Mouse (Mus musculus) monocyte, adult 5-6 weeks (primary cell): Measurements from ENCODE around the gene Bcl2a1b. TPM values are rescaled to one million over a fixed set of nuclear protein-coding genes. Genes with fewer than 3 reads are reported as not detected.
A peak's percentile ranks its signal among the peaks of the same experiment; 100 is the strongest.
"Not testable (repeated sequence)": the region's sequence is repeated elsewhere in the genome, so short reads cannot be mapped to it uniquely, and the experiment has no call there.

Experiments used
- ATAC-seq: fragments of 153-309, 156-312 bp; replicated peaks from 2 replicates; pipeline ENCODE4 v1.8.0; 2017; ENCODE audit warnings: mild to moderate bottlenecking; ENCODE audit not compliant: low TSS enrichment, insufficient number of reproducible peaks, severe bottlenecking, poor library complexity, low FRiP score
- total RNA-seq: library from RNA; stranded (forward); fragments of 200-1000, 200-491, 200-594 nt; gene quantifications from 3 replicates; pipeline ENCODE4 v1.2.3, GENCODE M21; 2017

The Bcl2a1b gene
- 467 to 840 TPM (median 592 TPM) in 3 replicates for total RNA-seq

DNA sequence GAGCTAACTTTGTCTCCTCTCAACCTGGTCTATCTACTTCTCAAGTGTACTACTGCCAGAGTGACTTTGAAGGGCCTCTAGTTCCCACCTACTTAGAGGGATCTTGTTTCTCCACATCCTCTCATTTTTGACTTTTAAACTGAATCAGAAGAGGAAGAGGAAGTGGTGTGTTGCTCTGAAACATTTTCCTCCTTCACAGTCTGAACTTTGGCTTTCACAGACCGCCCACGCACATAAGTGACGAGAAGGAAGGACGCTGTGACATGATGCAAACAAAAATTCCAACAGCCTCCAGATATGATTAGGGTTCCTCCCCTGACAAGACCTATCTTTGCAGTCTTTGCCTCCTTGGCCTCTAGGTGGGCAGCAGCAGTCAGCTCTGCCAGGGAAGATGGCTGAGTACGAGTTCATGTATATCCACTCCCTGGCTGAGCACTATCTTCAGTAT is at the start of gene Bcl2a1b, which contains the start of gene Gm29094:
Gene Bcl2a1b, plus strand, starts transcription at position 241 of the 448 bp plus-strand sequence.
Gene Gm29094, plus strand, starts transcription at position 411 of the 448 bp plus-strand sequence.
- ATAC-seq: peak; percentile 83

DNA sequence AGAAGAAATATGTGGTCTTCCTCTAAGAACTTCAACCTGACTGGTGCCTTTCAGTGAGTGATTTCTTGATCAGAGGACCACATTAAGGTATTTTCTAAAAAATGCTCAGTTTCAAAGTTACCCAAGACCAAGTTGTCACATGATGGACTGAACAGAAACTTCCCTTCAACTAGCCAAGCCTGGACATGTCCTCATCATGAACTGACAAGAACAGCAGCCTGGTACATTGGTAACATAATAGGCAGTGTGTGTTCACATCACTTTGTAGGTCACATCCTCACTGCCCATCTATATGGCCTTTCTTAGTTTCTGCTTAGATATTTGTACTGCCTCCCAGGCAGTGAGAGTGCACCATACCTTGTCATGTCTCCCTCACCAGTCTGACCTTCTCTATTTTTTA is 26.5 kb upstream of the Bcl2a1b start:
- ATAC-seq: not testable (repeated sequence)

DNA sequence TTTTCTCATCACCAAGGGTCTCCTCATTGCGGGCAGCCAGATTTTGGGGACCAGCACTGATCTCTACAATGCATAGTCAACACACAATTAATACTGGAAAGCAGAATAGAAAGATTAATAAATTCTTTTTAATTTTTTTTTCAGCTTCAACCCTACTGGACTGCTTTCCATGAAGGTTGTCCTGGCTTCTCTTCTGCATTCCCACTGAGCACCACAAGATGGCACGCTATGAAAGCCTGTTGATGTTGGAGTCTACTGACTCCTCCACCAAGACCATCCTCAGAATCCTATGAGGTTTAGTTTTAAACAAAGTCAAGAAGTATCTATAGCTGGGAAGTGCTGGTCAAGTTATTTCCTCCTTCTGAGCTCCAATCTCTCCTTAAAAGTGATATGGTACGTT is 20.2 kb upstream of the Bcl2a1b start:
- ATAC-seq: 0 out of 2 replicates have a peak, but pooled peaks have one; percentile 67

DNA sequence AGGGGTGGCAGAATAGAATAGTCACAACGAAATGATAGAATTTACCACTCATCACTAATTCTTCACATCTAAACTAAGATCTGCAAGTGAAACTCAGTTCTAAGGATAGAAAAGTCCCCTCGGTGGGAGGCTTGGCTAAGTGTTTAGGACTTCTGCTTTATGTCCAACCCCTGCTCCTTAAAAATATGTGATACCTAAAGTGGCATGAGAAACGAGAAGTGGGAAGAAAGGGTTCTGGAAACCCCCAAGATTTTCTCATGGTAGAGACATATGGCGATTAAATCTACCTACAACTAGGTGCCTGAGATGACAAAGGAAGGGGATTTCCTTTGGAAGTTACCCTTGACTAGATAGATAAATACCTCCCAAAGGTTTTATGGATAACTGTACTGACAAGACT is 19.5 kb upstream of the Bcl2a1b start:
- peak; percentile 51; the same call in 1 of the 2 replicates for ATAC-seq

DNA sequence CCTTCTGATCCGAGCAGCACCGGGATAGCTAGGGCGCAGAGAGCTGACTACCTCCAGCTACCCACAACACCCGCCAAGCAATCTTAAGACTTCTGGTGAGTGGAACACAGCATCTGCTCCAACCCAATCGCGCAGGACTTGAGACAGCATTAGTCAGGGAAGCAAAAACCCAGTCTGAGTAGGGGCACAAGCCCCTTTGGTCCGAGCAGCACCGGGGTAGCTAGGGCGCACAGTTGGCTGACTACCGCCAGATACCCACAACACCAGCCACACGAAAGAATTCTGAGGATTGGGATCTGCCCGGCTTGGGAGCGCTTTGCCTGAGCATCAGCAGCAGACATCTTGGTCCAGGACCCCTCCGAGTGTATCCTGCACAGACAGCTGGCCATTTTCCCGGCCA is 12.0 kb upstream of the Bcl2a1b start:
- ATAC-seq: not testable (repeated sequence)

DNA sequence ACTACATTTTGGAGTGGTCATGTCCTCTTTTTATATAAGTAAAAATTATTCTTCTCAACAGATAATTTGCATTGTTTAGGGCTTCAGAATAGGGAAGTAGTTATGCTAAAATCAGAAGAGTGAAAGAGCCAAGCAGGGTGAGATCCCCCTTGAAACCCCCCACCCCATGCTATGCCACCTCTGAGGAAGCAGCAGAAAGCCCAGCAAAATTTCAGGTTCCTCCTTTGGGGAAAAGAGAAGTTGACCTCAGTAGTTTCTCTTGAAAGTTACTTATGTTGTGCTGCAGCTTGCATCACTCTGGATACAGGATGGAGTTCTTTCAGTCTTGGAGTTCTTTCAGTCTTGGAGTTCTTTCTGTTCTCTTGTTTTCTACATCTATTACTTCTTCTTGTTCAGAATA is 3.5 kb upstream of the Bcl2a1b start:
- ATAC-seq: peak; percentile 57

DNA sequence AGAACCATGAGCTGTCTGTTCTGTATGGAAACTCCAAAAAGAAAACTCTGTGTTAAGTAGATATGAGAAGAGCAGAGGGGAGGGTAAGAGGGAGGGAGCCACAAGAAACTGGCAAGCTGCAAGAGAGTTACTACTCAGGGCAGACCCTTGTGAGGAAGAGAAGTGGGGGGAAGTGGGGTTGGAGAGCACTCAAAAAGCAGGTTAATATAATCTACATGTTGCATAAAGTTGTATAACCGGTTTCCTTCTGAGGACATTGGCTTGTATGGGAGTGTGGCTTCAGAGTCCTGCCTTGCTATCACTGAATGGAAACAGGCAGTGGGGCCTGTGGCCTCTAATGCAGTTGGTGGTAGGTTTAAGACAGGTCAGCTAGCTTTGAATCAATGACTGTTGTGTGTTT is 1.5 kb upstream of the Bcl2a1b start:
- not testable (repeated sequence) for ATAC-seq

DNA sequence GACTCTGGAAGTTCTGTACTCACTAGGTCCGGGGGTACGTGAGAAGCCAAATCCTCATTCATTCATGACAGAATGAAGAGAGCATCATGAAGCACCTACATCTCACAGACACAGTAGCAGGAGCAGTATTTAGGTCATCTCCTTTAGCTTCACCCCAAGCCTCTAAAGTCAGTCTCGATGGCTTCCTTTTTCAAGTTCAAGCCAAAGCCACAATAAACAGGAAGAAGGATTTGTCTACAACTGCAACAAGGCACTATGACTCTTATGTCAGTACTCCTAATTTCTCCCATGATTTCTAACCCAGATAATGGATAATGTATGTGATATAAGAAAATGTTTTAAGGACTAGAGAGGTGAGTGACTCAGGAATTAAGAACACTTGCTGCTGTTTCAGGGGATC is 660 bp upstream of the Bcl2a1b start:
- peak; percentile 51 for ATAC-seq

DNA sequence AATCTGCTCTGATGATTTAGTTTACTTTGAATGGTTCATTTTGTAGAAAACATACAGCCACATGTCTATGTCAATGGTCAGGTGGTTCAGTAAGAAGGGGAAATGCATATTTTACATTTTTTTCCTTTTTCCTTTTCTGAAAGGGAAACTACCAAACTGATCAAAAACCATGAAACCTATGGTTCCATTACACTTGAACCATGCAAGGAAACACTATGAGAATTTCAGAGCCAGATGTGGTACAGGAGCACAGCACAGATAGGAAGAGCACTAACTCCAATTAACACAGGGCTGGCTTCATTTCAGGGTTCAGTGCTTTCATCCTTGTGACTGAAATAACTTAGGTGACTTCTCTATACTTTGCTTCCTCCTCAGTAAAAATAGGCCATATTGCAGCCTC is 3.2 kb downstream of the Bcl2a1b start:
- ATAC-seq: 0 out of 2 replicates have a peak, but pooled peaks have one; percentile 10

DNA sequence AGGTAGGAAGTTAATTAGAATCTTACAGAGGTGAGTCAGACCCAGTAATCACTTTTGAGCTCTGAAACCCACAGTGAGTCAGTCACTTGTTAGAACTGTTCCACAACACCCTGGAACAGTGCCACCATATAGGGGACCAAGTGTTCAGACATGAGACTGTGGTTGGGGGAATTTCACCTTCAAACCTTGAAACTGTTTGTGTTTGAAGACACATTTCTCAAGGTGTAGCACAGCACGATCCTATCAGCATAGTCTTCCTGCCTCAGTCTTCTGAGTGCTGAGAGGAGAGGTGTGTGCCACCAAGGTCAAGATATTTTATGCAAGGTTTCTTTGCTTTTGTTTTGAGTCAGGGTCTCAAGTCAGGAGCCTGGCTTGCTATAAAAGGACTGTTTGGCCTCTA is 9.9 kb downstream of the Bcl2a1b start:
- not testable (repeated sequence) for ATAC-seq

DNA sequence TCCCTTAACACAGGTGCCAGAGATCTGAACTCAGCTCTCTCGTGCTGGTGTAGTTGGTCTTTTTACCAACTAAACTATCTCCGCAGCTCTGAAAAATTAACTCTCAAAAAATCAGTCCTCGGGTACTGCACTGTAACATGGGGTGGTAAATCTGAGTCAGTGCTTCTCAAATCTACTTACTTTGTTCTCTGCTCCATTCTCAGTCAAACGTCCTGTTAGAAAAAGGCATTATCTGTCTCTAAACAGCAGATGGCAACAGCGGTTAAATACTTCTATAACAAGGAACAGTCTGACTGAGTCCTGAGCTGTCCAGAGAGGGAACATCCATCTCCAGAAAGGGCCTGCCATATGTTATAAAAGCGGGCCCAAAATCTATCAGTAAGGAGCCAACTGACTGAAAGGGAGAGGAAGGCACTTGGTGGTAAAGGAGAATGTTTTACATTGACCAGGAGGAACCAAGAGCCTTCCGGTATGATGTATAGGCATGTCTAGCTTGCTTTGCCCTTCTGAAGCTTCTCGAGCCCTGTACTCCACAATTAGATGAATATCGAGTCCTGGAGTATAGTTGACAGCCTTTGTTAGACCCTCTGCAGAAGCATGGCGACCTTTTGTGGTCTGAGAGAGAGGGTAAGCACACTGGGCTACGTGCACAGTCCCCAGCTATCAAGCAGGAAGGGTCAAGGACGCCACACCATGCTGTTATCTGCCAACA is 11.5 kb downstream of the Bcl2a1b start, which contains the start of gene Mthfs:
Gene Mthfs, plus strand, starts transcription at position 324 of the 712 bp plus-strand sequence.
- peak; percentile 50 for ATAC-seq

DNA sequence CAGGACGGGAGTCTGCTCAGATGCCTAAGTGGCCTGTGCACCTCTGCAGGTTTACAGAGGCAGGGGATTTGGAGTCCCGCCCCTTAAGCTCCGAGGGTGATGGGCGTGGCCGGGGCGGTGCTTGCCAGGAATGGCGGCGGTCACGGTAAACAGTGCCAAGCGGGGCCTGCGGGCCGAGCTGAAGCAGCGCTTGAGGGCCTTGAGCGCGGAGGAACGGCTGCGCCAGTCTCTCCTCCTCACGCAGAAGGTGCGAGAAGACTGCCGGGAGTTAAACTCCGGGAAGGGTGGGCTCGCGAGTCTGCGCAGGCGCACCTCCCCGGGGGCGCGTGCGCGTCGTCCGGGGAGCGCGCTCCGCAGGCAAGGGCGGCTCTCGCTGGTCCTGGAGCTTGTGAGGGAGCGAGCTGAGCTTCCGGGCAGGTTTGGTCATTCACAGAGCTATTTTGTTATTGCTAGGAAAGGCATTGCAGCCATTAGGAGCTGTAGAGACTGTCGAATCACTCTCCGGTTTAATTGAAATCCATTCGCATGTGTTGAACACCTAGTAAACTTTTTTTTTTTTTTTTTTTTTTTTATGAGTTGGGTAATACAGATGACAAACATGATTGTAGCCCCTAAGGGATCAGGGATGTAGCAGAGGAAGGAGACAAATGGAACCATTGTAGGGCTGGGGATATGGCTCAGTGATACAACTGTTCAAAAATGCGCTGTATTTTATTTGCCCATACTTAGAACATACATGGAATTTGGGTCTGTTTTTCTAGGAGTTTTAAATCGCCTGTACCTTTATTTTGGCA is 12.3 kb downstream of the Bcl2a1b start:
- peak; percentile 85 for ATAC-seq

DNA sequence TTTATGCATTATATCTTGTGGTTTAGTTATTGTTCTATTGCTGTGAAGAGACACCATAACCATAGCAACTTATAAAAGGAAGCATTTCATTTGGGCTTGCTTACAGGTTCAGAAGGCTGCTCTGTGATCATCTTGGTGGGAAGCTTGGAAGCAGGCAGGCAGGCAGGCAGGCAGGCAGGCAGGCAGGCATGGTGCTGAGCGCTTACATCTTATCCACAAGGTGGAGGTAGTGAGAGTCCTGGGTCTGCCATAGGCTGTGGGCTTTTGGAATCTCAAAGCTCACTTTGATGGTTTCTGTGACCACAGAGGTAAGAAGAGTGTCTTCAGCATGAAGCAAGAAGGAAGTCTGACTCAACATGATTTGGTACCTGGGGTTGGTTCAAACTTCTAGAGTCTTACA is 13.4 kb downstream of the Bcl2a1b start:
- ATAC-seq: peak; percentile 48

DNA sequence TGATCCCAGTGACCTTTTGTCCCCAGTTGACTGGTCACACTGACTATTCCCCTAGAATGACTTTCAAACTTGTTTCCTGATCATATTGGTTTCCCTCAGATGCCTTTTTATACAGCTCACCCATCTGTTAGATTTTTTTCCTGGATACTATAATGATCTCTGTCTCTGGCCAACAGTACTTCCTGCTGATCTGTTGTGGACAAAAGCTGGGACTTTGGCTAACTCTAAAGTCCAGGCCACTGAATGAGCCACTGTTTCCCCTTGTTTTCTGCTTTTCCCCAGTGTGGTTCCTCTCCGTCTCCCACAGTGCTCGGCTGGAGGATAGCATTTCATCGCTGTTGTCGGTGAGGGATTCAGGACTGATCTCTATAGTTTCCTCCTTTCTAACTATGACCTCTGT is 19.2 kb downstream of the Bcl2a1b start:
- not testable (repeated sequence) for ATAC-seq

DNA sequence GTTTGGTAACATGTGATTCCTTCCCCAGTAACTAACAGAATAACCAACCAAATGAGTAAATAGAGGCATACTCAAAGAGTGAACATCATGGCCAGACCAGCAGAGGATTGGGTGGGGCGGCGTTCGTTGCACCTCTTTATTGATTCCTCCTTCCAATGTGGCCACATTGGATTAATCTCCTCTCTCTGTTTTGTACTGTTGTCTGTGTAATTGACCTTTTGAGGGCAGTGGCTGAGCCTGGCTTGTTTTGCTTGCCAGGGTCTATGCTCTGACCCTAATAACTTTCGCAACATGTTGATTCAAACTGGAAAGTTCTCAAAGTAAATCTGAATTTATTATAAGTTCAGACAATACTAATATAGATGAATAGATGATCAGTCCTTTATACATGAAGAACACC is 20.7 kb downstream of the Bcl2a1b start:
- not testable (repeated sequence) for ATAC-seq

DNA sequence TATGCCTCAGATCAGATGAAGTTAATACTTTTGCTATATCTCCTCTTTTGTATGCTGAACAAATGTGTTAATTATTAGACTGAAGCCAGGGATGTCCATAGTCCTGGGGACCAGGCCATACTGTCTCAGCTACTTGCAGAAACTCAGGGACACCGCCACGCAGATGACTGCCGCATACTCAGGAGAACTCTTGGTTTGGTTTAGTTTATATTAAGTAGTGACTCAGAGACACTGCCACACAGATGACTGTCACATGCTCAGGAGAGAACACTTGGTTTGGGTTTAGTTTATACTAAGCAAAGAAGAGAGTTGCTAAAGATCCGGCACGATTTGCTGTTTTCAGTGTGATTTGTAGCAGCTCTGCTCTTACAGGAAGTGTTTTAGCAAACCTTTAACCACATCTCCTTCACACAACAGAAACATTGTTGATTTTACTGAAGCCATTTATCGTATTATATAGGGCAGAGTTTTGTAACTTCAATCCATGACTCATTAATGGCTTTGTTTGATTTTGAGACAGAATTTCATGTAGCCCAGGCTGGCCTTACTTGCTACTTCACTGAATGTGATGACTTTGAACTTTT is 21.8 kb downstream of the Bcl2a1b start:
- ATAC-seq: not testable (repeated sequence)

DNA sequence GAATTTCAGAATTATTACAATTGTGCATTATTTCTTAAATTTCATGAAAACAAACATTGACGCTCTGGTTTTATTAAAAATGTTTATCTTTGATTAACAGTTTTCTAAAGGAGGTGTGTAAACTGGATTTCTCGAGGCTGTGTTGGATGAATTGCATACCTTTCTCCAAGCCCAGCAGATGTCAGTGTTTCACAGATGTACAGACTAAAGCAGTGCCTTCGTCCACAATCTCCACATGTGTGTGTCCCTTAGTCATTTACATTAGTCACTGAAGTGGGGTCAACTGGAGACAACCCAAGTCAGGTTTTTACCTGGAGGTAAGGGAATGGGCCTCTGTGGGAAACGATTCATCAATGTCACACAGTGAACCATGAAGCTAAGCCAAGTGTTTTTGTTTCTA is 27.1 kb downstream of the Bcl2a1b start:
- no peak for ATAC-seq

DNA sequence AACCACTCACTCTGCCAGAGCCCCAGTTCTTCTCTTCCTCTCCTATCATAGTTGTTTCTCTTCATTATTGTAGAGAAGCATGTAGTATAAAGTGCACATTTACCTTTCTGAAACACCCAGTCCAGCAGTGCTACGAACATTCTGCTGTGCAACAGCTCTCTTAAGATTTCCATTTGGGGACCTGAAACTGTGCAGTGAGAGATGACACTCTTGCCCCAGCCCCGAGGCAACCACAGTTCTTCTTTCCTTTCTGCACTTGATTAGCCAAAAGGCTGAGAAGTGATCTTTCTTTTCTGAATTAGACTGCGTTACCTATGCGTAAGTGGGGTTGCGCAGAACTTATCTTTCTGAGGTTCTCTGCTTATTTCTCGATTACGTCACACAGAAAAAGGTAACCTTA is 29.1 kb downstream of the Bcl2a1b start:
- no peak for ATAC-seq

DNA sequence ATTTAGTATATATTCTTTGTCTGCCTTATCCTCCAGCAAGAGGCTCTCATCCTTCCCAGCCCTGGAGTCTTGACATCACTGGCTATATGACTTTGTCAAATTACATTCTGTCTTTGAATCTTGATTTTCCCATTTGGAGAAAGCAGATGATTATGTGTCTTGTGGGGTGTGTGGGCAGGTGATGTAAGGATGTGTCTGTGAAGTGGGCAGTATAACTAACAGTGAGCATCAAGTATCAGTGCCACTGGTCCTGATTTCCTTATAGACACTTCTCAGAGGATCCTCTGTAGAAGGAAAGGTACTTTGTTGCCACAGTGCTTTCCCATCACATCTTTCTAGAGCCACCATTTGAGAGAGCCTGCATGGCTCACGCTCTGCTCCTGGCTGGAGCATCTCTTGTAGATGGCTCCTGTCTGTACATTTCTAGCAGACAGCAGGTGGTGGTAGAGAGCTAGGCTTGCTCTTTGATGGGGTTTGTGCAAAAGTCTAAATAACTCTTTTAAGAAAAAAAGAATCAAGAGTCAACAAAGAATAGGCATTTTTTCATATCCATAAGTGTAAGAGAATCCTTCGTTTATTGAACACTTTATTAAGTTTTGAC is 32.0 kb downstream of the Bcl2a1b start:
- ATAC-seq: not testable (repeated sequence)
